Mouse (Mus musculus) neutrophil, adult 5-6 weeks (primary cell): ENCODE measurements around the gene Taar7b. TPM values are rescaled to one million over a fixed set of nuclear protein-coding genes. Genes with fewer than 3 reads are reported as not detected.

ENCODE experiments used
- ATAC-seq: fragments of 151-379, 151-347 bp; 2 replicates; pipeline ENCODE4 v1.8.0; 2017; ENCODE audit warnings: mild to moderate bottlenecking, moderate TSS enrichment; ENCODE audit not compliant: insufficient number of reproducible peaks, poor library complexity, low FRiP score, severe bottlenecking; ENCODE audit errors: extremely low read depth
- total RNA-seq: library from RNA; stranded (forward); fragments of 200-1000 nt; gene quantifications from 2 replicates; pipeline ENCODE4 v1.2.3, GENCODE M21; 2017

The Taar7b gene
- total RNA-seq, 1 experiment from 2014 or later, result not detected

GRCm38 (mm10) chr10:24040120-24040869 is 40.6 kb downstream of the Taar7b start:
- no peak for ATAC-seq

- ATAC-seq, result no peak
These were observed 49.5 kb downstream of the Taar7b start, which contains the start of gene Taar7f for GRCm38 (mm10) chr10:24049210-24049609. TSS of gene Taar7f (plus strand) at chr10:24049510.

Other genes with a start within 250 kb of the Taar7b start
- 830 and 867 TPM in 2 replicates for gene Rps12, start 212.7 kb upstream of the Taar7b start, total RNA-seq
- not detected in 2 replicates for gene Slc18b1, start 203.0 kb upstream of the Taar7b start, total RNA-seq
- 83.7 and 93.7 TPM in 2 replicates for gene Vnn3, start 148.5 kb upstream of the Taar7b start, total RNA-seq
- 0.86 TPM in 1 of 2 replicates, not detected in the other for gene Vnn1, start 105.3 kb upstream of the Taar7b start, total RNA-seq
- gene Taar1, start 79.6 kb upstream of the Taar7b start, total RNA-seq, result not detected in 2 replicates
- gene Taar2, start 61.4 kb upstream of the Taar7b start, total RNA-seq, result 0.61 TPM in 1 of 2 replicates, not detected in the other
- not detected in 2 replicates for gene Taar3, start 50.4 kb upstream of the Taar7b start, total RNA-seq
- not detected in 2 replicates for gene Taar4, start 39.4 kb upstream of the Taar7b start, total RNA-seq
- not detected in 2 replicates for gene Taar5, start 29.2 kb upstream of the Taar7b start, total RNA-seq
- gene Taar6, start 14.3 kb upstream of the Taar7b start, total RNA-seq, result not detected in 2 replicates
- gene Taar7a, start 6.5 kb upstream of the Taar7b start, total RNA-seq, result not detected in 2 replicates
- not detected in 2 replicates for gene Taar7d, start 27.3 kb downstream of the Taar7b start, total RNA-seq
- not detected in 2 replicates for gene Taar7e, start 37.7 kb downstream of the Taar7b start, total RNA-seq
- gene Taar7f, start 49.6 kb downstream of the Taar7b start, total RNA-seq, result not detected in 2 replicates
- gene Taar8a, start 76.6 kb downstream of the Taar7b start, total RNA-seq, result not detected in 2 replicates
- gene Taar8b, start 92.4 kb downstream of the Taar7b start, total RNA-seq, result not detected in 2 replicates
- not detected in 2 replicates for gene Taar8c, start 102.0 kb downstream of the Taar7b start, total RNA-seq
- not detected in 2 replicates for gene Taar9, start 109.6 kb downstream of the Taar7b start, total RNA-seq
- gene Stx7, start 149.4 kb downstream of the Taar7b start, total RNA-seq, result 95.9 and 112 TPM in 2 replicates
- not detected in 2 replicates for gene Moxd1, start 223.6 kb downstream of the Taar7b start, total RNA-seq